24 mouse cellular contexts compared by ENCODE assay signal in the genomic region with DNA sequence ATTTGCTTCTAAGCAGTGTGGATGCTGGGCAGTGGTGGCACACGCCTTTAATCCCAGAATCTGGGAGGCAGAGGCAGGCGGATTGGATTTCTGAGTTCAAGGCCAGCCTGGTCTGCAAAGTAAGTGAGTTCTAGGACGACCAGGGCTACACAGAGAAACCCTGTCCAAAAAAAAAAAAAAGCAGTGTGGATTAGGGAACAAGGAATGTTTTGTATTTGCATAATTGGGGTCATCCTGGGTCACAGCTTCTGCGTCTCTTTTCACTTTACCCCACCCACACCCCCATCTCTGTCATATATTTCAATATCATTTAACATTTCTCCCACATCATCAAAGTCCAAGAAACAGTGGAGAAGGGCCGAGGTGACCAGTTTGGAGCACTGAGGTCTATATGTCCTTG. TPM values are rescaled to one million over a fixed set of nuclear protein-coding genes. Genes with fewer than 3 reads are reported as not detected.
"Had no signal": no experiment of that assay in that cellular context is flagged by ENCODE, and none has a peak within 500 bp of the region (broad histone marks: within the 10 kb centered on the region; RNA-seq: fewer than 3 reads in every experiment).

No protein-coding gene starts in this region.

- H3K9ac ChIP-seq: lung, embryonic 15.5 days; midbrain, embryonic 12.5 days; midbrain, embryonic 15.5 days; neural tube, embryonic 12.5 days; stomach, embryonic 15.5 days had no signal

- H3K27ac ChIP-seq: lung, embryonic 15.5 days; macrophage; midbrain, embryonic 12.5 days; midbrain, embryonic 15.5 days; neural tube, embryonic 12.5 days; stomach, embryonic 15.5 days; stomach, postnatal 0 days had no signal

- H3K27me3 ChIP-seq: lung, embryonic 15.5 days; midbrain, embryonic 12.5 days; midbrain, embryonic 15.5 days; neural tube, embryonic 12.5 days; stomach, embryonic 15.5 days had no signal

- H3K9me3 ChIP-seq: lung, embryonic 15.5 days; midbrain, embryonic 12.5 days; midbrain, embryonic 15.5 days; neural tube, embryonic 12.5 days; stomach, embryonic 15.5 days had no signal

- DNase-seq: lung, adult 2 months; lung, postnatal 14 days; lung, postnatal 36 days; right cerebral cortex, postnatal 14 days; thymus, adult 2 months; thymus, postnatal 25 days; thymus, postnatal 4 days had no signal

- H3K4me2 ChIP-seq: lung, embryonic 15.5 days; midbrain, embryonic 12.5 days; midbrain, embryonic 15.5 days; neural tube, embryonic 12.5 days; stomach, embryonic 15.5 days had no signal

- ATAC-seq: lung, postnatal 0 days; midbrain, embryonic 15.5 days had no signal

- H3K36me3 ChIP-seq: midbrain, embryonic 12.5 days; neural tube, embryonic 12.5 days; stomach, embryonic 15.5 days had no signal

- H3K4me3 ChIP-seq: lung, embryonic 15.5 days; megakaryocyte, embryonic 14.5 days; midbrain, embryonic 12.5 days; midbrain, embryonic 15.5 days; neural tube, embryonic 12.5 days; stomach, embryonic 15.5 days had no signal

RNA-seq across cellular contexts. Expression of gene Ucma, which starts 54.9 kb away (rescaled TPM):
- total RNA-seq: megakaryocyte progenitor cell, adult 5-6 weeks; monocyte, adult 5-6 weeks; neutrophil, adult 5-6 weeks had no signal
- polyA plus RNA-seq: liver, embryonic 16.5 days; lung, postnatal 0 days; macrophage; midbrain, embryonic 12.5 days; neural tube, embryonic 12.5 days; neural tube, embryonic 14.5 days; spleen, adult 2 months; stomach, embryonic 15.5 days; stomach, postnatal 0 days; testis, adult 2 months; urinary bladder, adult 2 months had no signal
